Mouse (Mus musculus): ENCODE results near the gene Actn4.

GRCm38 (mm10) chr7:28874565-28874964 is 87.6 kb downstream of the Actn4 start:
- TF ChIP-seq CTCF (IDR thresholded peaks at IDR 0.05; ENCODE audit: control insufficient read depth, insufficient read depth, low read length) (no peak), POLR2A (IDR thresholded peaks at IDR 0.05; ENCODE audit: borderline replicate concordance, control insufficient read depth, low read depth, low read length) (no peak)
